Mouse (Mus musculus) heart, postnatal 0 days (tissue): ENCODE results near the gene Olfr1480. TPM values are rescaled to one million over a fixed set of nuclear protein-coding genes. Genes with fewer than 3 reads are reported as not detected.

Experiments used
- ATAC-seq: fragments of 200-750 bp; cut with Nextera tagmentation; 2 replicates; pipeline ENCODE4 v1.8.0; 2017; ENCODE audit warnings: low read depth, moderate number of reproducible peaks, moderate library complexity; ENCODE audit not compliant: insufficient read depth
- DNase-seq: peaks from one replicate; pipeline ENCODE4 v3.0.0-alpha.2; 2016; ENCODE audit warnings: low spot score
- H3K27ac ChIP-seq: fragments of 300-500 bp; sonication (generic); 2 replicates; pipeline ENCODE4 v1.5.1; 2014; ENCODE audit warnings: low read depth, mild to moderate bottlenecking
- H3K27me3 ChIP-seq: fragments of 300-500 bp; sonication (generic); 2 replicates; pipeline ENCODE4 v1.6.1; 2014; ENCODE audit warnings: low read length, mixed read lengths; ENCODE audit not compliant: control insufficient read depth, insufficient read depth
- H3K36me3 ChIP-seq: fragments of 300-500 bp; sonication (generic); replicated peaks from 2 replicates; pipeline ENCODE4 v1.6.1; 2014; ENCODE audit warnings: low read length, mixed read lengths; ENCODE audit not compliant: control insufficient read depth, insufficient read depth
- H3K4me1 ChIP-seq: fragments of 300-500 bp; sonication (generic); 2 replicates; pipeline ENCODE4 v1.6.1; 2014; ENCODE audit warnings: antibody characterized with exemption; ENCODE audit not compliant: control insufficient read depth, insufficient read depth
- H3K4me2 ChIP-seq: fragments of 300-500 bp; sonication (generic); 2 replicates; pipeline ENCODE4 v1.6.1; 2014; ENCODE audit warnings: low read depth, mild to moderate bottlenecking, low read length, moderate library complexity
- H3K4me3 ChIP-seq: fragments of 300-500 bp; sonication (generic); 2 replicates; pipeline ENCODE4 v1.5.1; 2014; ENCODE audit warnings: low read depth, low read length
- H3K9ac ChIP-seq: fragments of 300-500 bp; sonication (generic); replicated peaks from 2 replicates; pipeline ENCODE4 v1.6.1; 2014; ENCODE audit warnings: low read depth, low read length, mixed read lengths
- H3K9me3 ChIP-seq: fragments of 300-500 bp; sonication (generic); replicated peaks from 2 replicates; pipeline ENCODE4 v1.6.1; 2016; ENCODE audit warnings: low read length; ENCODE audit not compliant: control insufficient read depth
- CTCF ChIP-seq: IDR thresholded peaks from 2 replicates; pipeline ENCODE4 v1.5.1; 2016; ENCODE audit warnings: antibody characterized with exemption, control low read depth, low read depth
- EP300 ChIP-seq: IDR thresholded peaks from 2 replicates; pipeline ENCODE4 v1.6.1; 2016; ENCODE audit warnings: antibody characterized with exemption, low read depth
- WGBS: fragments of 180-500 bp; shearing (Covaris S2); extraction: QIAGEN DNeasy Blood & Tissue Kit; methylation state at CpG from one replicate; pipeline ENCODE4 v1.1.7; 2014; 5-methylcytosine and 5-hydroxymethylcytosine counted together
- polyA plus RNA-seq: library from polyadenylated mRNA; unstranded; fragments of >200 nt; fragmentation: Nextera tagmentation; extraction: Ambion mirVana; gene quantifications from 2 replicates; pipeline ENCODE4 v1.2.1, GENCODE M21; 2015
- total RNA-seq: library from RNA; depleted of rRNA; stranded (reverse); fragments of >200 nt; gene quantifications from 2 replicates; pipeline ENCODE4 v1.2.3, GENCODE M21; 2014; ENCODE audit warnings: low replicate concordance; rRNA removed

Gene Olfr1480
- total RNA-seq, result not detected in 2 replicates
- not detected in 2 replicates for polyA plus RNA-seq

- TF ChIP-seq EP300, result no peak
- no peak for TF ChIP-seq CTCF
- no peak within 1 kb of the TSS for H3K4me2 ChIP-seq
- H3K27me3 ChIP-seq, result no peaks in the 10 kb centered on the region
- no peak within 1 kb of the TSS for H3K4me3 ChIP-seq
- H3K9ac ChIP-seq, result no peak within 1 kb of the TSS
- no peaks in the 10 kb centered on the region for H3K36me3 ChIP-seq
- DNase-seq (no peak), ATAC-seq (no peak)
- H3K27ac ChIP-seq, result no peak within 1 kb of the TSS
- no peaks in the 10 kb centered on the region for H3K4me1 ChIP-seq
- H3K9me3 ChIP-seq, result 0 out of 2 replicates have a peak, but pooled peaks cover 4% of the 10 kb centered on the region
- WGBS, result 55% methylated on average over 2 of the region's 2 CpGs
These were observed at the start of gene Olfr1480 for GRCm38 (mm10) chr19:13527613-13528012. TSS of gene Olfr1480 (plus strand) at chr19:13527913.

- no peaks in the 10 kb centered on the region for H3K9me3 ChIP-seq
- no peaks in the 10 kb centered on the region for H3K27me3 ChIP-seq
- H3K4me3 ChIP-seq, result no peak within 1 kb of the TSS
- TF ChIP-seq CTCF (no peak), EP300 (no peak)
- no peaks in the 10 kb centered on the region for H3K4me1 ChIP-seq
- H3K27ac ChIP-seq, result no peak within 1 kb of the TSS
- ATAC-seq (no peak), DNase-seq (no peak)
- H3K36me3 ChIP-seq, result no peaks in the 10 kb centered on the region
- no peak within 1 kb of the TSS for H3K4me2 ChIP-seq
- no peak within 1 kb of the TSS for H3K9ac ChIP-seq
These were observed 47.6 kb upstream of the Olfr1480 start, which contains the start of gene Olfr1475 for GRCm38 (mm10) chr19:13480096-13480495. TSS of gene Olfr1475 (minus strand) at chr19:13480196.

GRCm38 (mm10) chr19:13500246-13500645, 27.5 kb upstream of the Olfr1480 start, which contains the start of gene Olfr1477:
TSS of gene Olfr1477 (plus strand) at chr19:13500546.
- Histone ChIP-seq H3K36me3 (no peaks in the 10 kb centered on the region), H3K4me1 (no peaks in the 10 kb centered on the region), H3K4me3 (no peak within 1 kb of the TSS), H3K27ac (no peak within 1 kb of the TSS), H3K9me3 (no peaks in the 10 kb centered on the region; the same call in 1 of the 2 replicates), H3K27me3 (no peaks in the 10 kb centered on the region), H3K9ac (no peak within 1 kb of the TSS), H3K4me2 (no peak within 1 kb of the TSS)
- no peak for ATAC-seq
- TF ChIP-seq EP300, result no peak
- no peak for TF ChIP-seq CTCF
- 52% methylated on average over 3 of the region's 3 CpGs for WGBS
- no peak for DNase-seq

Other genes starting within 250 kb of the Olfr1480 start
- gene Olfr1465, start 212.4 kb upstream of the Olfr1480 start, total RNA-seq, result not detected in 2 replicates
- not detected in 2 replicates for gene Olfr1465, start 212.4 kb upstream of the Olfr1480 start, polyA plus RNA-seq
- not detected in 2 replicates for gene Olfr1466, start 189.1 kb upstream of the Olfr1480 start, total RNA-seq
- not detected in 2 replicates for gene Olfr1466, start 189.1 kb upstream of the Olfr1480 start, polyA plus RNA-seq
- not detected in 2 replicates for gene Olfr1467, start 165.7 kb upstream of the Olfr1480 start, total RNA-seq
- gene Olfr1467, start 165.7 kb upstream of the Olfr1480 start, polyA plus RNA-seq, result not detected in 2 replicates
- gene Olfr1469, start 120.1 kb upstream of the Olfr1480 start, total RNA-seq, result not detected in 2 replicates
- not detected in 2 replicates for gene Olfr1469, start 120.1 kb upstream of the Olfr1480 start, polyA plus RNA-seq
- gene Olfr1471, start 84.5 kb upstream of the Olfr1480 start, total RNA-seq, result not detected in 2 replicates
- not detected in 2 replicates for gene Olfr1471, start 84.5 kb upstream of the Olfr1480 start, polyA plus RNA-seq
- not detected in 2 replicates for gene Olfr1472, start 71.8 kb upstream of the Olfr1480 start, total RNA-seq
- gene Olfr1472, start 71.8 kb upstream of the Olfr1480 start, polyA plus RNA-seq, result not detected in 2 replicates
- not detected in 2 replicates for gene Olfr1474, start 58.3 kb upstream of the Olfr1480 start, total RNA-seq
- gene Olfr1474, start 58.3 kb upstream of the Olfr1480 start, polyA plus RNA-seq, result not detected in 2 replicates
- gene Olfr1475, start 47.7 kb upstream of the Olfr1480 start, total RNA-seq, result not detected in 2 replicates
- not detected in 2 replicates for gene Olfr1475, start 47.7 kb upstream of the Olfr1480 start, polyA plus RNA-seq
- not detected in 2 replicates for gene Olfr1477, start 27.4 kb upstream of the Olfr1480 start, total RNA-seq
- gene Olfr1477, start 27.4 kb upstream of the Olfr1480 start, polyA plus RNA-seq, result not detected in 2 replicates
- not detected in 2 replicates for gene Olfr1484, start 55.6 kb downstream of the Olfr1480 start, total RNA-seq
- not detected in 2 replicates for gene Olfr1484, start 55.6 kb downstream of the Olfr1480 start, polyA plus RNA-seq
- gene Olfr1487, start 89.5 kb downstream of the Olfr1480 start, total RNA-seq, result not detected in 2 replicates
- not detected in 2 replicates for gene Olfr1487, start 89.5 kb downstream of the Olfr1480 start, polyA plus RNA-seq
- gene Olfr1489, start 103.7 kb downstream of the Olfr1480 start, total RNA-seq, result not detected in 2 replicates
- not detected in 2 replicates for gene Olfr1489, start 103.7 kb downstream of the Olfr1480 start, polyA plus RNA-seq
- not detected in 2 replicates for gene Olfr1490, start 123.2 kb downstream of the Olfr1480 start, total RNA-seq
- gene Olfr1490, start 123.2 kb downstream of the Olfr1480 start, polyA plus RNA-seq, result not detected in 2 replicates
- not detected in 2 replicates for gene Olfr1491, start 169.4 kb downstream of the Olfr1480 start, total RNA-seq
- not detected in 2 replicates for gene Olfr1491, start 169.4 kb downstream of the Olfr1480 start, polyA plus RNA-seq
- gene Olfr1493-ps1, start 195.4 kb downstream of the Olfr1480 start, total RNA-seq, result not detected in 2 replicates
- not detected in 2 replicates for gene Olfr1493-ps1, start 195.4 kb downstream of the Olfr1480 start, polyA plus RNA-seq
- gene Olfr1494, start 211.8 kb downstream of the Olfr1480 start, total RNA-seq, result not detected in 2 replicates
- not detected in 2 replicates for gene Olfr1494, start 211.8 kb downstream of the Olfr1480 start, polyA plus RNA-seq
- not detected in 2 replicates for gene Olfr1495, start 236.7 kb downstream of the Olfr1480 start, total RNA-seq
- not detected in 2 replicates for gene Olfr1495, start 236.7 kb downstream of the Olfr1480 start, polyA plus RNA-seq
- not detected in 2 replicates for gene Olfr1496, start 250.0 kb downstream of the Olfr1480 start, total RNA-seq
- gene Olfr1496, start 250.0 kb downstream of the Olfr1480 start, polyA plus RNA-seq, result not detected in 2 replicates